Mouse (Mus musculus) heart, postnatal 0 days (tissue): ENCODE measurements around the gene 9530003J23Rik. TPM values are rescaled to one million over a fixed set of nuclear protein-coding genes. Genes with fewer than 3 reads are reported as not detected.
A peak's percentile ranks its signal among the peaks of the same experiment; 100 is the strongest.

ENCODE experiments used
- ATAC-seq: fragments of 200-750 bp; cut with Nextera tagmentation; 2 replicates; pipeline ENCODE4 v1.8.0; 2017; ENCODE audit warnings: low read depth, moderate number of reproducible peaks, moderate library complexity; ENCODE audit not compliant: insufficient read depth
- DNase-seq: peaks from one replicate; pipeline ENCODE4 v3.0.0-alpha.2; 2016; ENCODE audit warnings: low spot score
- H3K27ac ChIP-seq: fragments of 300-500 bp; sonication (generic); 2 replicates; pipeline ENCODE4 v1.5.1; 2014; ENCODE audit warnings: low read depth, mild to moderate bottlenecking
- H3K27me3 ChIP-seq: fragments of 300-500 bp; sonication (generic); 2 replicates; pipeline ENCODE4 v1.6.1; 2014; ENCODE audit warnings: low read length, mixed read lengths; ENCODE audit not compliant: control insufficient read depth, insufficient read depth
- H3K36me3 ChIP-seq: fragments of 300-500 bp; sonication (generic); replicated peaks from 2 replicates; pipeline ENCODE4 v1.6.1; 2014; ENCODE audit warnings: low read length, mixed read lengths; ENCODE audit not compliant: control insufficient read depth, insufficient read depth
- H3K4me1 ChIP-seq: fragments of 300-500 bp; sonication (generic); 2 replicates; pipeline ENCODE4 v1.6.1; 2014; ENCODE audit warnings: antibody characterized with exemption; ENCODE audit not compliant: control insufficient read depth, insufficient read depth
- H3K4me2 ChIP-seq: fragments of 300-500 bp; sonication (generic); 2 replicates; pipeline ENCODE4 v1.6.1; 2014; ENCODE audit warnings: low read depth, mild to moderate bottlenecking, low read length, moderate library complexity
- H3K4me3 ChIP-seq: fragments of 300-500 bp; sonication (generic); 2 replicates; pipeline ENCODE4 v1.5.1; 2014; ENCODE audit warnings: low read depth, low read length
- H3K9ac ChIP-seq: fragments of 300-500 bp; sonication (generic); replicated peaks from 2 replicates; pipeline ENCODE4 v1.6.1; 2014; ENCODE audit warnings: low read depth, low read length, mixed read lengths
- H3K9me3 ChIP-seq: fragments of 300-500 bp; sonication (generic); replicated peaks from 2 replicates; pipeline ENCODE4 v1.6.1; 2016; ENCODE audit warnings: low read length; ENCODE audit not compliant: control insufficient read depth
- CTCF ChIP-seq: IDR thresholded peaks from 2 replicates; pipeline ENCODE4 v1.5.1; 2016; ENCODE audit warnings: antibody characterized with exemption, control low read depth, low read depth
- EP300 ChIP-seq: IDR thresholded peaks from 2 replicates; pipeline ENCODE4 v1.6.1; 2016; ENCODE audit warnings: antibody characterized with exemption, low read depth
- WGBS: fragments of 180-500 bp; shearing (Covaris S2); extraction: QIAGEN DNeasy Blood & Tissue Kit; methylation state at CpG from one replicate; pipeline ENCODE4 v1.1.7; 2014; 5-methylcytosine and 5-hydroxymethylcytosine counted together
- polyA plus RNA-seq: library from polyadenylated mRNA; unstranded; fragments of >200 nt; fragmentation: Nextera tagmentation; extraction: Ambion mirVana; gene quantifications from 2 replicates; pipeline ENCODE4 v1.2.1, GENCODE M21; 2015
- total RNA-seq: library from RNA; depleted of rRNA; stranded (reverse); fragments of >200 nt; gene quantifications from 2 replicates; pipeline ENCODE4 v1.2.3, GENCODE M21; 2014; ENCODE audit warnings: low replicate concordance

Gene 9530003J23Rik
- total and polyA plus RNA-seq, 2 experiments from 2014 or later = not detected

DNA sequence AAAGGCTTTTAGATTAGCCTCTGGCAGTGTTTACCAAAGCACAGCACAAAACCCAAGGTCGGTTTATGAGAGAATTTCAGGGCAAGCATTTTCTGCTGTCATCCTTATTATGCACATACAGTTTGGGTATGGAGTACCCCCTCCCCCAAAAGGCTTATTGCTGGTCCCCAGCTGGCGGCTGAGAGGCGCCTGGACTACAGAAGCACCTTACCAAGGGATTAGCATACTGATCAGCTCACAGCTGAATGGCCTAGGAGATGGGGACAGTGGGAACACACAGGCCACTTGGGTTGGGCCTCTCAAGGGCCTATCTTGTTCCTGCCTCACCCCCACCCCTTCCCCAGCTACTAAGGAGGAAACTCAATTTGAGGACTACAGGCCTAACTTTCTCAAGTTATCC is 15.7 kb downstream of the 9530003J23Rik start:
- no peak overlapping the region for H3K4me3 ChIP-seq
- ATAC-seq = no peak
- WGBS = 76% methylated on average over 3 of the region's 3 CpGs
- H3K4me1 ChIP-seq = peaks cover 10% of the 10 kb centered on the region; the same call in 1 of the 2 replicates
- peaks cover 45% of the 10 kb centered on the region for H3K36me3 ChIP-seq
- no peak for TF ChIP-seq CTCF
- no peak for TF ChIP-seq EP300
- H3K27ac ChIP-seq = no peak overlapping the region
- H3K9me3 ChIP-seq = no peaks in the 10 kb centered on the region
- no peak for DNase-seq
- 0 out of 2 replicates have a peak overlapping the region, but pooled peaks have one; percentile 80 for H3K4me2 ChIP-seq
- no peak overlapping the region for H3K9ac ChIP-seq
- H3K27me3 ChIP-seq = no peaks in the 10 kb centered on the region

DNA sequence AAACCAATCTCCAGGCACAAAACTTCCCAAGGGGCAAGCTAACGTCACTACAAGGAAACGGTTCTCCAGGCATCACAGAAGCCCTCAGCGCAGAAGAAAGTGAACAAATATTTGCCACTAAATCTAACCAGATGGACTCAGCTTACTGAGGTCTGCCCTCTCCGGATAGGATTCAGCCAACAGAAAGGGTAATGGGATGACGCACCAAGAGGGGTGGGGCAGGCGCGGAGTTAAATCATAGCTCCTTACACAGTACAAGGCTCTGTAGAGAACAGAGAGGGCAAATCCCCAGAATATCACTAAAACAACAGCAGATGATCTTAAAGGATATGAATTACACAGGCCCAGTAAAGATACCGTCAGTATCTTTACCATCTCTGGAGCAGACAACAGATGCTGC is 20.2 kb downstream of the 9530003J23Rik start:
- no peak overlapping the region for H3K27ac ChIP-seq
- H3K4me1 ChIP-seq = no peaks in the 10 kb centered on the region
- no peak overlapping the region for H3K9ac ChIP-seq
- no peak for TF ChIP-seq EP300
- no peak for TF ChIP-seq CTCF
- ATAC-seq (no peak), DNase-seq (no peak)
- H3K4me3 ChIP-seq = no peak overlapping the region
- H3K27me3 ChIP-seq = no peaks in the 10 kb centered on the region
- WGBS = 97% methylated on average over 8 of the region's 8 CpGs
- no peaks in the 10 kb centered on the region for H3K9me3 ChIP-seq
- H3K36me3 ChIP-seq = peaks cover 80% of the 10 kb centered on the region
- H3K4me2 ChIP-seq = no peak overlapping the region

DNA sequence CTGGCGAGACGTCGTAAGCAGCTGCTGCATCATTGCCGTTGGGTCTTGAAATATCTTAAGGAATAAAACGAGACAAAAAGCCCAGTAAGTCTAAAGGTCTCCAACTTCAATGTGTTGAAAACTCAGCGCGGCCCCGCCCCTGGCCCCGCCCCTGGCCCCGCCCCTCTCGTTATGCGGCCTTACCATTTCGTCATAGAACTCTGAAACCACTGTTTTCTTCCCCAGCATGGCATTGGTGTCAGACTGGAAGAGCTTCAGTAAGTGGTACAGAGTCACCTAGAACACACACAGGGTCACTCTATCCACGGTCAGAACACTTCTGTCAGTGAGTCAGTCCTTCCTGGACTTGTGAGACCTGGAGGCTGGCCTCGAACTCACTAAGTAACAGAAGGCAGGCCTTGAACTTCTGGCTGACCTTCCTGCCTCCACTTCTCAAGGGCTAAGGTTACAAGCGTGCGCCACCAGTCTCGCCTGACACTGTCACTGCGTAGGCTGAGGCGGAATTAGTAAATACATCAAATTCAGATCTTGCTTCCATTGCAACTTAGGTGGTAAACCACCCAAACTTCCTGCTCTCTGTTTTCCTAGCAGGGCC is 21.2 kb downstream of the 9530003J23Rik start:
- H3K27ac ChIP-seq = no peak overlapping the region
- TF ChIP-seq CTCF = no peak
- TF ChIP-seq EP300 = no peak
- 84% methylated on average over 20 of the region's 20 CpGs for whole genome bisulfite sequencing
- H3K36me3 ChIP-seq = peaks cover 76% of the 10 kb centered on the region
- H3K27me3 ChIP-seq = no peaks in the 10 kb centered on the region
- no peak overlapping the region for H3K4me3 ChIP-seq
- no peak overlapping the region for H3K9ac ChIP-seq
- H3K4me1 ChIP-seq = no peaks in the 10 kb centered on the region
- ATAC-seq (no peak), DNase-seq (no peak)
- no peaks in the 10 kb centered on the region for H3K9me3 ChIP-seq
- no peak overlapping the region for H3K4me2 ChIP-seq

DNA sequence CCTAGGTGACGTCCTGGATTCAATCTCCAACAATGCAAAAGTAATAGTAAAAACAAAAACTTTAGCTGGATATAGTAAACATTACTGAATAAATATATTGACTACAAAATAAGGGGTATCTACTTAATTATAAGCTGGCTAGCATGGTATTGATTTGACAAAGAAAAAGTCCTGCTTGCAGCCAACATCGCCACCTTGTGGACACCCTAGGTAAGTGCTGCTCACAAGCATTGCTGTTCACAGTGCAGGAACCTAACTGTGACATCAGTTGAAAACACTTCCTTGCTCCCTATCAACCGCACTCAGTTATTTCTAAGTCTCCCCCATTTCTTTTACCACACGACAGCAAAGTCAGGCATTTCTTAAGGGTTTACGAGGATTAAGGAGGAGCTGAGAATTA is 21.7 kb downstream of the 9530003J23Rik start:
- ATAC-seq (0 out of 2 replicates have a peak, but pooled peaks have one; percentile 38), DNase-seq (no peak)
- H3K27me3 ChIP-seq = no peaks in the 10 kb centered on the region
- H3K4me1 ChIP-seq = no peaks in the 10 kb centered on the region
- H3K4me2 ChIP-seq = no peak overlapping the region
- H3K36me3 ChIP-seq = peaks cover 71% of the 10 kb centered on the region
- H3K4me3 ChIP-seq = no peak overlapping the region
- TF ChIP-seq EP300 = no peak
- peak; percentile 81 for TF ChIP-seq CTCF
- no peak overlapping the region for H3K27ac ChIP-seq
- H3K9ac ChIP-seq = no peak overlapping the region
- 67% methylated on average over 5 of the region's 5 CpGs for WGBS
- H3K9me3 ChIP-seq = no peaks in the 10 kb centered on the region

DNA sequence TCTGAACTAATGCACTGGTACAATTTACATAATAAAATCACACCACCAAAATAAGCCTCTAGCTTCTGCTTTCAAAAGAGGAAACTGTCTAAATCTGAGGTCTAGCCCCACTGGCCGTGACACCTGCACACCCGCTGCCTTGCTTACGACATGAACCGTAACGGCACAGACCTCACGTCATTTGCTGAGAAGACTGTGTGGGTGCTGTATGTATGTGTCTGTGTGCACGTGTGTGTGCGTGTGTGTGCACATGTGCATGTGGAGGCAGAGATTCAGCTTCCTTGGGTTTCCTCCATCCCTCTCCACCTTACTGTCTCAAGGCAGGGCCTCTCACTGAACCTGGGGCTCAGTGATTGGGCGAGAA is 22.4 kb downstream of the 9530003J23Rik start:
- Histone ChIP-seq H3K4me2 (no peak overlapping the region), H3K4me1 (no peaks in the 10 kb centered on the region), H3K4me3 (no peak overlapping the region), H3K27me3 (no peaks in the 10 kb centered on the region), H3K36me3 (peaks cover 64% of the 10 kb centered on the region), H3K9ac (no peak overlapping the region), H3K9me3 (no peaks in the 10 kb centered on the region), H3K27ac (no peak overlapping the region)
- TF ChIP-seq EP300 = no peak
- DNase-seq (no peak), ATAC-seq (no peak)
- WGBS = 88% methylated on average over 9 of the region's 9 CpGs
